Mouse (Mus musculus): ENCODE measurements at regions not wholly inside any gene's neighbourhood (a gene's known extent, or its start where the extent isn't known, plus 50 kb on each side); places are given as distances from the start of the nearest gene placed in this dataset.

- no peak overlapping the region for H3K4me2 ChIP-seq (replicated peaks)
- no peaks in the 10 kb centered on the region for H3K9me3 ChIP-seq (replicated peaks)
- H3K4me3 ChIP-seq (replicated peaks), result no peak overlapping the region
- no peaks in the 10 kb centered on the region for H3K36me3 ChIP-seq
- 64% methylated on average over 3 of the region's 3 CpGs for WGBS
- H3K27ac ChIP-seq (replicated peaks), result no peak overlapping the region
- no peaks in the 10 kb centered on the region for H3K27me3 ChIP-seq
- H3K4me1 ChIP-seq, result no peaks in the 10 kb centered on the region
- no peak overlapping the region for H3K9ac ChIP-seq
- no peak for ATAC-seq (ENCODE audit: insufficient number of reproducible peaks, low FRiP score, low TSS enrichment, low read depth)
These were observed 114.3 kb upstream of the Ado start for GRCm38 (mm10) chr10:67663028-67663427.

DNA sequence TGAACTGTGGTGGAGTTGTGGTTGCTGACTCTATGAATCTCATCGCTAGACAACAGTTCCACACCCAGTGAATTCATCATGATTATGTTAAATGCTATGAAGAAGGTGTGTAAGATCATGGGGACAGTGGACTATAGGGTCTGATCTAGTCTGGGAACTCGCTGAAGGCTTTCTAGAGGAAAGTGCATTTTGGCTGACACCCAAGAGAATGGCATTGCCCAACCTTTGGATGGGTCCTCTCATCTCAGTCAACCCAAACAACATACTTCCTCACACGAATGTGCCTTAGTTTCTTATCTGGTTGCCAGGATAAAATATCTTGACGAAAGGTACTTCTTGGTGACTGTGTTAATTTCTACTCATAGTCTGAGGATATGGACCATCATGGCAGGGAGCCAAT is 112.9 kb upstream of the Ado start:
- no peak overlapping the region for H3K27ac ChIP-seq (replicated peaks)
- H3K9me3 ChIP-seq (replicated peaks), result no peaks in the 10 kb centered on the region
- no peaks in the 10 kb centered on the region for H3K27me3 ChIP-seq
- no peak overlapping the region for H3K4me2 ChIP-seq (replicated peaks)
- no peak overlapping the region for H3K9ac ChIP-seq
- H3K4me1 ChIP-seq, result no peaks in the 10 kb centered on the region
- no peak for ATAC-seq (ENCODE audit: insufficient number of reproducible peaks, low FRiP score, low TSS enrichment, low read depth)
- WGBS, result 83% methylated on average over 4 of the region's 4 CpGs
- H3K36me3 ChIP-seq, result no peaks in the 10 kb centered on the region
- H3K4me3 ChIP-seq (replicated peaks), result no peak overlapping the region

DNA sequence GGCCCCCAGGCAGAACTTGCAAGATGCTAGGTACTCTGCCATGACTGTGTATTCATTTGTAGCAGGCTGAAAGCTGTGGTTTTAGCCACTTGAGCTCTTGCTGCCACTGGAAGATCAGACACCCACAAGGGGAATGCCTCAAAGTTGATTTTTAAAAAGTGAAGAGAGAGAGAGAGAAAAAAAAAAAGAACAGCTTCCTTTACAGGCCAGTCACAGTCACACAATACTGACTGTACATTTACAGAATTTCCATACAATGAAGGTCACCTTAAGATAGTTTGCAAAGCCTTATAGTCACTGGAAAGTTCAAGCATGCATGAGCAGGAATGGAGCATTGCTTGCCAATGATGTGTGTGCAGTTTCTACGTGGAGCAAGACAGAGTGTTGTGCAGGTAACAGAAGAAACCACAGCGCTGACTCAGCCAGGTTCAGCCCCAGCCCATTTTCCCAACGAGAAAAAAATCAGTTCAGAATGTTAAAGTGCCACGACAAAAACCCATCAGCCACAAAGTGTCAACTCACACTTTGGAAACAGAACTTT is 109.3 kb upstream of the Ado start:
- no peaks in the 10 kb centered on the region for H3K36me3 ChIP-seq
- H3K9me3 ChIP-seq (replicated peaks), result no peaks in the 10 kb centered on the region
- WGBS, result 66% methylated on average over 4 of the region's 4 CpGs

GRCm38 (mm10) chr10:67657305-67657704 is 108.5 kb upstream of the Ado start:
- no peak overlapping the region for H3K4me3 ChIP-seq (replicated peaks)
- WGBS, result 48% methylated on average over 2 of the region's 2 CpGs

More for the DNA sequence above, 109.3 kb upstream of the Ado start:
- H3K27ac ChIP-seq (replicated peaks), result no peak overlapping the region
- H3K27me3 ChIP-seq, result no peaks in the 10 kb centered on the region
- no peak overlapping the region for H3K9ac ChIP-seq
- ATAC-seq (ENCODE audit: insufficient number of reproducible peaks, low FRiP score, low TSS enrichment, low read depth), result no peak
- H3K4me2 ChIP-seq (replicated peaks), result no peak overlapping the region
- H3K4me1 ChIP-seq, result no peaks in the 10 kb centered on the region
- H3K4me3 ChIP-seq (replicated peaks), result no peak overlapping the region

GRCm38 (mm10) chr10:67654518-67654917 is 105.8 kb upstream of the Ado start:
- Histone ChIP-seq H3K27me3 (no peaks in the 10 kb centered on the region), H3K4me1 (no peaks in the 10 kb centered on the region), H3K27ac (replicated peaks) (no peak overlapping the region), H3K4me2 (replicated peaks) (no peak overlapping the region), H3K36me3 (no peaks in the 10 kb centered on the region), H3K9me3 (replicated peaks) (no peaks in the 10 kb centered on the region), H3K4me3 (replicated peaks) (no peak overlapping the region), H3K9ac (no peak overlapping the region)
- WGBS, result 72% methylated on average over 10 of the region's 10 CpGs
- ATAC-seq (ENCODE audit: insufficient number of reproducible peaks, low FRiP score, low TSS enrichment, low read depth), result no peak

More at GRCm38 (mm10) chr10:67657305-67657704, 108.5 kb upstream of the Ado start:
- H3K27ac ChIP-seq (replicated peaks), result no peak overlapping the region
- H3K9ac ChIP-seq, result no peak overlapping the region
- no peaks in the 10 kb centered on the region for H3K27me3 ChIP-seq
- no peak overlapping the region for H3K4me2 ChIP-seq (replicated peaks)
- no peaks in the 10 kb centered on the region for H3K36me3 ChIP-seq
- H3K9me3 ChIP-seq (replicated peaks), result no peaks in the 10 kb centered on the region
- H3K4me1 ChIP-seq, result no peaks in the 10 kb centered on the region
- ATAC-seq (ENCODE audit: insufficient number of reproducible peaks, low FRiP score, low TSS enrichment, low read depth), result no peak

DNA sequence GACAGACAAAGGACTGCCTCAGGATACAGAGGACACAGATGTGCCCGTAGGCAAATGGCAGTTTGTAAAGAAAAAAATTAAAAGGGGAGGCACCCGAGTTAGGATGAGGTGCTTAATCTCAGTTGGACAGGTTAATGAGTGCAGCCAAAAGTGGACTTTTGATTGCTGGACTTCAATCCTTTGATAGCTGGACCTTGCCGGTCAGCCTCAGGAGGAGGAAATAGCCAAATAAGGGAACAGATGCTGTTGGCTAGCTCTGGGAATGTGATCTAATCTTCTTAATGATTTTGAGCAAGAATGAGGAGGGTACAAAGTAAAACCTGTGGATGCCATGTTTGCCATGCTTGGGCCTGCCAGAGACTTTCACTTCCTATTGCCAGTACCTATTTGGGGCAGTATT is 103.5 kb upstream of the Ado start:
- no peaks in the 10 kb centered on the region for H3K36me3 ChIP-seq
- H3K4me1 ChIP-seq, result peaks cover 7% of the 10 kb centered on the region
- no peak overlapping the region for H3K9ac ChIP-seq
- H3K27me3 ChIP-seq, result no peaks in the 10 kb centered on the region
- no peak overlapping the region for H3K4me3 ChIP-seq (replicated peaks)
- ATAC-seq (ENCODE audit: insufficient number of reproducible peaks, low FRiP score, low TSS enrichment, low read depth), result no peak
- H3K27ac ChIP-seq (replicated peaks), result no peak overlapping the region
- no peaks in the 10 kb centered on the region for H3K9me3 ChIP-seq (replicated peaks)
- 57% methylated on average over 3 of the region's 3 CpGs for WGBS
- H3K4me2 ChIP-seq (replicated peaks), result no peak overlapping the region

- H3K4me2 ChIP-seq (replicated peaks), result no peak overlapping the region
- ATAC-seq (ENCODE audit: insufficient number of reproducible peaks, low FRiP score, low TSS enrichment, low read depth), result no peak
- no peaks in the 10 kb centered on the region for H3K9me3 ChIP-seq (replicated peaks)
- H3K4me3 ChIP-seq (replicated peaks), result no peak overlapping the region
- no peaks in the 10 kb centered on the region for H3K27me3 ChIP-seq
- peaks cover 16% of the 10 kb centered on the region for H3K4me1 ChIP-seq
- H3K27ac ChIP-seq (replicated peaks), result no peak overlapping the region
- H3K9ac ChIP-seq, result no peak overlapping the region
- no peaks in the 10 kb centered on the region for H3K36me3 ChIP-seq
- 69% methylated on average over 2 of the region's 2 CpGs for WGBS
These were observed 102.6 kb upstream of the Ado start for GRCm38 (mm10) chr10:67651386-67651785.

DNA sequence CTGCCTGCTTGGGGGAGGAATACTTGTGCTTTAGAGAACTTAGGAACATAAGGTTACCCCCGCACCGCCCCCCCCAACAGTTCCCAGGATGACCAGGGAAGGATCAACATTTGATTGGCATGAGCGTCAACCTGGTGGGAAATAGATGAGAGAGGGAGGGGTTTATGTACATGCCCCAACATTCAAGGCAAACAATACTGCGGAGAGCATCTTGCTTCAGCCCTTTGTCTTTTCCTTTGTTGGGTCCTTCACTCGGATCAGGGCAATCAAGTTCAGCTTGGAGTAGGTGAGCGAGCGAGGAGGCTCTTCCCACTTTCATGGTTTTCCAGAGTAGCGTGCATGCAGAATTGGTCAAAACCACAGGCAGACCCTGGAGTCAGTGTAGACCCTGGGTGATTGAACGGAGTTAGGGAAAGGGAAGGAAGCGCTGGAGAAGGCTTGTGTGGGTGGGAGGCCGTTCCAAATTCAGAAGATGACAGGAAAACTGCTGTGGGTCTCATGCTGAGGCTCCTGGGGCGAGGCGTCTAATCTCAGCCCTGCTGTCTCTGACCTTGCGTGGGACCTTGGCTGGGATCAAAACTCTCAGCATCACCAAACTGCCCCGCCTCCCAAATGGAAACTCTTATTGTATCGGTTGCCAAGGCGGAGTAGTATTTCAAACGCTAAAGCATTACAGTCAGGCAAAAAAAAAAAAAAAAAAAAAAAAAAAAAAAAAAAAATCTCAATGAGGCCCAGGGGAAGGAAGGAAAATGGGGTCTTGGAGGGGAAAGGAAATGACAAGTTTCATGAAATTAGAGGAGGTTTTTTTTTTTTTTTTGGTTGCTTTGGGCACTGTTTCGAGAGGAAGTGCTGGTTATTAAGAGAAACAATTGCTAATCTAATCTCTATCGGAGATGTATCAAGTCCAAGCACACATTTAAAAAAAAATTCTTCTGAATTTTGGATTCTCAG is 99.3 kb upstream of the Ado start:
- Histone ChIP-seq H3K4me1 (peaks cover 17% of the 10 kb centered on the region), H3K27ac (replicated peaks) (peak overlapping the region; percentile 30; the same call in 1 of the 2 replicates), H3K4me3 (replicated peaks) (peak overlapping the region; percentile 25), H3K36me3 (no peaks in the 10 kb centered on the region), H3K9me3 (replicated peaks) (no peaks in the 10 kb centered on the region), H3K4me2 (replicated peaks) (peak overlapping the region; percentile 43), H3K9ac (no peak overlapping the region), H3K27me3 (no peaks in the 10 kb centered on the region)
- WGBS, result 16% methylated on average over 20 of the region's 20 CpGs
- ATAC-seq (ENCODE audit: insufficient number of reproducible peaks, low FRiP score, low TSS enrichment, low read depth), result no peak

GRCm38 (mm10) chr10:67646659-67647559 is 98.2 kb upstream of the Ado start:
- H3K27ac ChIP-seq (replicated peaks), result no peak overlapping the region
- no peaks in the 10 kb centered on the region for H3K27me3 ChIP-seq
- H3K4me1 ChIP-seq, result peaks cover 17% of the 10 kb centered on the region
- H3K9me3 ChIP-seq (replicated peaks), result no peaks in the 10 kb centered on the region
- peak overlapping the region; percentile 25 for H3K4me3 ChIP-seq (replicated peaks)
- no peaks in the 10 kb centered on the region for H3K36me3 ChIP-seq
- peak overlapping the region; percentile 43 for H3K4me2 ChIP-seq (replicated peaks)
- ATAC-seq (ENCODE audit: insufficient number of reproducible peaks, low FRiP score, low TSS enrichment, low read depth), result peak; percentile 49; the same call in 1 of the 2 replicates
- no peak overlapping the region for H3K9ac ChIP-seq
- WGBS, result 10% methylated on average over 14 of the region's 14 CpGs

- no peaks in the 10 kb centered on the region for H3K9me3 ChIP-seq (replicated peaks)
- peaks cover 17% of the 10 kb centered on the region for H3K4me1 ChIP-seq
- H3K27me3 ChIP-seq, result no peaks in the 10 kb centered on the region
- no peaks in the 10 kb centered on the region for H3K36me3 ChIP-seq
- ATAC-seq (ENCODE audit: insufficient number of reproducible peaks, low FRiP score, low TSS enrichment, low read depth), result no peak
- H3K4me2 ChIP-seq (replicated peaks), result no peak overlapping the region
- H3K27ac ChIP-seq (replicated peaks), result no peak overlapping the region; the same call in 1 of the 2 replicates
- no peak overlapping the region for H3K9ac ChIP-seq
- 55% methylated on average over 3 of the region's 3 CpGs for WGBS
- no peak overlapping the region for H3K4me3 ChIP-seq (replicated peaks)
These were observed 97.1 kb upstream of the Ado start for GRCm38 (mm10) chr10:67645821-67646220.

DNA sequence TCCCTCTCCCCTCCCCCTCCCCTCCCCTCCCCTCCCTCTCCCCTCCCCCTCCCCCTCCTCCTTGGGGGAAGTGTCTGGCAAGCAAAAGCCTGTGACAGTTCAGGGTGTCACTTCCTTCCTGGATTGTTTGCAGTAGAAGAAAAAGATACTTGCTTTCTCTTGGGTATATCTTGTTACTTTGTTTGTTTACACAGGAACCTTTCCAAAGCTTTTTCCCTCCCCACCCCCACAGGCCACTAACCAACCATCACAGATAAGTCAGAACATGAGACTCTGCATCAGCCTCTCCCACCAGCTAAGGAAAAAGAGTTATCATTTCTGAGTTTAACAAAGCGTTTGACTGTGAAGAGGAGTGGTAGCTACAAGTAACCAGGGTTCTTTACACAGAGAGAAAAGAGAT is 95.5 kb upstream of the Ado start:
- H3K9ac ChIP-seq, result no peak overlapping the region
- no peaks in the 10 kb centered on the region for H3K9me3 ChIP-seq (replicated peaks)
- WGBS, result 47% methylated on average over 1 of the region's 1 CpGs
- no peak for ATAC-seq (ENCODE audit: insufficient number of reproducible peaks, low FRiP score, low TSS enrichment, low read depth)
- no peaks in the 10 kb centered on the region for H3K27me3 ChIP-seq
- peaks cover 17% of the 10 kb centered on the region for H3K4me1 ChIP-seq
- no peak overlapping the region for H3K27ac ChIP-seq (replicated peaks)
- no peak overlapping the region for H3K4me2 ChIP-seq (replicated peaks)
- H3K4me3 ChIP-seq (replicated peaks), result no peak overlapping the region
- no peaks in the 10 kb centered on the region for H3K36me3 ChIP-seq
